Mouse (Mus musculus) heart, postnatal 4 days (tissue): ENCODE measurements at regions not wholly inside any gene's neighbourhood (a gene's known extent, or its start where the extent isn't known, plus 50 kb on each side); places are given as distances from the start of the nearest gene placed in this dataset.
A peak's percentile ranks its signal among the peaks of the same experiment; 100 is the strongest.

Experiments
- DNase-seq: peaks from one replicate; pipeline ENCODE4 v3.0.0; 2021

DNA sequence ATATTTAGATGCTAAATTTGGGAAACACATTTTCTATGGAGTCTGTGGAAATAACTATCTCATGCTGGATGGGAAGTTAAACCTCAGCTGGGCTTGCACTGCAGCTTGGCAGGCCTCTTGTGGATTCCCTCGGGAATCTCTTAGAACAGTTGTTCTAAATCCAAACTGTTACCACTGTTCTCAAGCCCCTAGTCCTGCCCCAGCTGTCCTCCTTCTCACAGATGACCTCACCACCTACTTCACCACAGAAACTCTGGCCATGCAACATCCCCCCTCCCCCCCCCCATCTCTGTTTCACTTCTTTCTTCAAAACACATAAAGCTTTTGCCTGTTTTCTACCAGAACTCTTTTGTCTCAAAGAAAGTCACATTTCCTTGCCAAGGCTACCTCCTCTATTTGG is 136.6 kb upstream of the Wdr44 start:
- DNase-seq = peak; percentile 42

- peak; percentile 37 for DNase-seq
Measured at GRCm38 (mm10) chrX:23565581-23565980, 127.3 kb upstream of the Wdr44 start.
